Mouse (Mus musculus) forebrain, embryonic 10.5 days (tissue): ENCODE results near the gene Gm44596. TPM values are rescaled to one million over a fixed set of nuclear protein-coding genes. Genes with fewer than 3 reads are reported as not detected.
A peak's percentile ranks its signal among the peaks of the same experiment; 100 is the strongest.

Source experiments
- DNase-seq: peaks from one replicate; pipeline ENCODE4 v3.0.0-alpha.2; 2017; ENCODE audit warnings: low spot score; ENCODE audit errors: extremely low spot score
- H3K27ac ChIP-seq: fragments of 300-500 bp; sonication (generic); 2 replicates; pipeline ENCODE4 v1.5.1; 2016; ENCODE audit warnings: mild to moderate bottlenecking
- H3K27me3 ChIP-seq: fragments of 300-500 bp; sonication (generic); 2 replicates; pipeline ENCODE4 v1.6.1; 2016; ENCODE audit warnings: mild to moderate bottlenecking; ENCODE audit not compliant: poor library complexity, severe bottlenecking
- H3K36me3 ChIP-seq: fragments of 300-500 bp; sonication (generic); replicated peaks from 2 replicates; pipeline ENCODE4 v1.6.1; 2016; ENCODE audit warnings: mild to moderate bottlenecking, moderate library complexity
- H3K4me1 ChIP-seq: fragments of 300-500 bp; sonication (generic); 2 replicates; pipeline ENCODE4 v1.6.1; 2016
- H3K4me3 ChIP-seq: fragments of 300-500 bp; sonication (generic); 2 replicates; pipeline ENCODE4 v1.5.1; 2016; ENCODE audit warnings: mild to moderate bottlenecking, moderate library complexity
- H3K9me3 ChIP-seq: fragments of 300-500 bp; sonication (generic); 2 replicates; pipeline ENCODE4 v1.6.1; 2016; ENCODE audit warnings: mild to moderate bottlenecking, moderate library complexity
- WGBS: fragments of 180-500 bp; shearing (Covaris S2); methylation state at CpG from one replicate; pipeline ENCODE4 v1.1.7; 2016; 5-methylcytosine and 5-hydroxymethylcytosine counted together
- polyA plus RNA-seq: library from polyadenylated mRNA; unstranded; fragments of >200 nt; fragmentation: Nextera tagmentation; extraction: Ambion mirVana; gene quantifications from 2 replicates; pipeline ENCODE4 v1.2.1, GENCODE M21; 2016

Gene Gm44596
- polyA plus RNA-seq, 1 experiment from 2014 or later: not detected

DNA sequence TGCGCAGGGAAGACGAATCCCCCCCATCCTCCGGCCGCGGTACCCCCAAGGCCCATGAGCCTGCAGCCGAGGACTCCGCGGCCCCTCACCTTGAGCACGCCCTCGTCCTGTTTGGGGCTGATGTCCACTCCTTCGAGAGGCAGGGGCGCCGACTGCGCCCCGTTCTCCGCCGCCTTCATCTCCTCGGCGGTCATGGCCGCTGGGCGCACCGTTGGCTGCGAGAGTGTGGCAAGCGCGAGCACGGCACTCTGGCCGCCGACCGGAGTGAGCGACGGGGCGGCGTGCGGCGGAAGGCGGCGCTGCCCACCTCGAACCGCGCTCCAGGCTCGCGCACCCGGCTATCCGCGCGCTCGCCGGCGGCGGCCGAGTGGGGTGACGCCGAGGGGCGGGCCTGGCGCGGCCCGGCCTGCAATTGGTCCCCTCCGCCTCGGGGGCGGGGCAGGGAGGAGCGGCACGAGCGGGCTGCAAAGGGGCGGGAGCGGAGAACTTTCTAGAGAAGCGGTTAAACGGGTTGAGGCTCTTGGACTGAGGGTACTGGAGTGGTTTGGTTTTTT, 63.1 kb downstream of the Gm44596 start, which contains the start of gene Fkbp4:
Gene Fkbp4, minus strand, starts transcription at position 361 of the 554 bp plus-strand sequence.
- H3K4me3 ChIP-seq: peak within 1 kb of the TSS; percentile 99
- peak; percentile 89 for DNase-seq
- H3K27me3 ChIP-seq: peaks cover 17% of the 10 kb centered on the region
- peak within 1 kb of the TSS; percentile 99 for H3K27ac ChIP-seq
- H3K36me3 ChIP-seq: peaks cover 35% of the 10 kb centered on the region
- H3K9me3 ChIP-seq: no peaks in the 10 kb centered on the region
- peaks cover 23% of the 10 kb centered on the region for H3K4me1 ChIP-seq
- under 1% methylated on average over 66 of the region's 67 CpGs for WGBS

GRCm38 (mm10) chr6:128438871-128439341, 63.6 kb downstream of the Gm44596 start:
- H3K27ac ChIP-seq: peak overlapping the region; percentile 99
- peaks cover 23% of the 10 kb centered on the region for H3K4me1 ChIP-seq
- H3K4me3 ChIP-seq: peak overlapping the region; percentile 99
- peaks cover 17% of the 10 kb centered on the region for H3K27me3 ChIP-seq
- peaks cover 30% of the 10 kb centered on the region for H3K36me3 ChIP-seq
- H3K9me3 ChIP-seq: no peaks in the 10 kb centered on the region
- no peak for DNase-seq
- WGBS: 34% methylated on average over 18 of the region's 18 CpGs

GRCm38 (mm10) chr6:128440238-128440637, 64.9 kb downstream of the Gm44596 start:
- Histone ChIP-seq H3K9me3 (no peaks in the 10 kb centered on the region), H3K36me3 (peaks cover 16% of the 10 kb centered on the region), H3K4me3 (no peak overlapping the region), H3K4me1 (peaks cover 23% of the 10 kb centered on the region), H3K27me3 (peaks cover 17% of the 10 kb centered on the region), H3K27ac (no peak overlapping the region)
- WGBS: 98% methylated on average over 2 of the region's 2 CpGs
- no peak for DNase-seq

DNA sequence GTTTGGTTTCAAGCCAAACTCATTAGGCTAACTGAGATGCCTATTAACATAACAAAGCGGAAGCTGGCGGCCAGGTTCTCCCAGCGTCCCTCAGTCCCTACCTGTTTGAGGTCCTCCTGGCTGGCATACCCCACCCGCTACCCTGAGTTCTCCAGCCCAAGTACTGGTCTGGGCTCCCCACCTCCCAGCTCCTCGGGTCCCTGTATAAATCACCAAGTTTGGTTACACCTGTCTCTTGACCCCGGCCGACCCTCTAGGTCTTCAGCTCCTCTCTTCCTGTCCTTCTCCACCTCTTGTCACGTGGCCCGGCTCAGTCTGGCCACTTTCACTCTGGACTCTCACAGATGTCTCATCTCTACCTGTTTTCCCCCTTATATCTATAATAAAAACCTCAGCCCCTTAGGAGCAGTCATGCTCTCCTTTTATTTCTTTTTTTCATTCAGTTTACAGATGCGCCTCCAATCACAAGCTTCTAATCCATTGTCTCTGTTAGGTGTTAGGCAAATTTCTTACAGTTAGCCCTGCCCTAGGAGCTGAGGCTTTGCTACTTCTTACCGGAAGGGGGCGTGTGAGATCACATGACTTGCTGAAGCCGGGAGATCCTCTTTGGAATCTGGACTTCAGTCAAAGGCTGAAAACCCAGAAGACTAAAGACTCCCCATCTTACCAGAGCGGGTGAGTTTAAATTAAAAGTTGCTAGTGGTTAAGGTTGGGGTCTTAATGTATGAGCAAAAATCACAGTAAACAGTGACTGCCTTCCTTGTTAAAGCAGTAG, 70.6 kb downstream of the Gm44596 start:
- Histone ChIP-seq H3K4me3 (peak overlapping the region; percentile 31), H3K9me3 (no peaks in the 10 kb centered on the region), H3K27ac (peak overlapping the region; percentile 46; the same call in 1 of the 2 replicates), H3K4me1 (peaks cover 8% of the 10 kb centered on the region), H3K36me3 (no peaks in the 10 kb centered on the region), H3K27me3 (no peaks in the 10 kb centered on the region)
- 14% methylated on average over 14 of the region's 14 CpGs for WGBS
- DNase-seq: peak; percentile 45

- no peak for DNase-seq
- Histone ChIP-seq H3K27me3 (no peaks in the 10 kb centered on the region), H3K9me3 (no peaks in the 10 kb centered on the region), H3K4me3 (no peak overlapping the region), H3K27ac (no peak overlapping the region), H3K36me3 (no peaks in the 10 kb centered on the region), H3K4me1 (peaks cover 8% of the 10 kb centered on the region)
- WGBS: 98% methylated on average over 5 of the region's 5 CpGs
Measured at GRCm38 (mm10) chr6:128447063-128447462, 71.8 kb downstream of the Gm44596 start.

GRCm38 (mm10) chr6:128455835-128456605, 80.7 kb downstream of the Gm44596 start:
- no peak for DNase-seq

More at GRCm38 (mm10) chr6:128455835-128456605, 80.7 kb downstream of the Gm44596 start:
- WGBS: 88% methylated on average over 12 of the region's 12 CpGs
- Histone ChIP-seq H3K4me3 (no peak overlapping the region), H3K27me3 (no peaks in the 10 kb centered on the region), H3K36me3 (no peaks in the 10 kb centered on the region), H3K9me3 (no peaks in the 10 kb centered on the region), H3K27ac (no peak overlapping the region), H3K4me1 (no peaks in the 10 kb centered on the region)

Other genes starting within 250 kb of the Gm44596 start
- gene Tspan9, start 231.9 kb upstream of the Gm44596 start, polyA plus RNA-seq: 39.4 and 41.3 TPM in 2 replicates
- gene Tead4, start 74.7 kb upstream of the Gm44596 start, polyA plus RNA-seq: 1.4 and 2.1 TPM in 2 replicates
- 20.0 and 21.6 TPM in 2 replicates for gene Tulp3, start 19.7 kb upstream of the Gm44596 start, polyA plus RNA-seq
- 192 and 194 TPM in 2 replicates for gene Rhno1, start 12.6 kb upstream of the Gm44596 start, polyA plus RNA-seq
- gene Foxm1, start 12.5 kb upstream of the Gm44596 start, polyA plus RNA-seq: 77.0 and 78.9 TPM in 2 replicates
- 0.44 and 0.71 TPM in 2 replicates for gene Tex52, start within 50 bp of the Gm44596 start, polyA plus RNA-seq
- gene Nrip2, start 23.8 kb downstream of the Gm44596 start, polyA plus RNA-seq: 2.3 and 2.9 TPM in 2 replicates
- 40.0 and 41.5 TPM in 2 replicates for gene Itfg2, start 49.4 kb downstream of the Gm44596 start, polyA plus RNA-seq
- 821 and 862 TPM in 2 replicates for gene Fkbp4, start 63.2 kb downstream of the Gm44596 start, polyA plus RNA-seq
- gene Pzp, start 151.2 kb downstream of the Gm44596 start, polyA plus RNA-seq: not detected in 2 replicates
- gene A2ml1, start 206.1 kb downstream of the Gm44596 start, polyA plus RNA-seq: not detected in 2 replicates
- not detected in 2 replicates for gene Klrb1a, start 248.0 kb downstream of the Gm44596 start, polyA plus RNA-seq